Mouse (Mus musculus): ENCODE measurements at regions not wholly inside any gene's neighbourhood (a gene's known extent, or its start where the extent isn't known, plus 50 kb on each side); places are given as distances from the start of the nearest gene placed in this dataset.

GRCm38 (mm10) chr2:17939183-17939856, 57.4 kb downstream of the H2al2a start:
- H3K36me3 ChIP-seq (ENCODE audit: insufficient read depth, low read length): no peaks in the 10 kb centered on the region
- TF ChIP-seq CTCF (IDR thresholded peaks at IDR 0.05; ENCODE audit: low read depth): no peak
- peak; percentile 50 for DNase-seq (ENCODE audit: low spot score)
- no peak overlapping the region for H3K9ac ChIP-seq (ENCODE audit: low read depth, low read length)
- H3K9me3 ChIP-seq (replicated peaks; ENCODE audit: low read length): no peaks in the 10 kb centered on the region
- H3K27ac ChIP-seq: no peak overlapping the region
- no peak overlapping the region for H3K4me3 ChIP-seq (replicated peaks; ENCODE audit: low read depth, low read length)
- H3K27me3 ChIP-seq (ENCODE audit: insufficient read depth, low read length): no peaks in the 10 kb centered on the region
- no peak for ATAC-seq (replicated peaks; ENCODE audit: low FRiP score, low read depth)
- 37% methylated on average over 4 of the region's 4 CpGs for WGBS
- no peak overlapping the region for H3K4me2 ChIP-seq (ENCODE audit: low read length)
- H3K4me1 ChIP-seq (replicated peaks; ENCODE audit: insufficient read depth, low read length): no peaks in the 10 kb centered on the region; the same call in 1 of the 2 replicates

GRCm38 (mm10) chr2:17936527-17937139, 60.1 kb downstream of the H2al2a start:
- Histone ChIP-seq H3K9ac (ENCODE audit: low read depth, low read length) (no peak overlapping the region), H3K36me3 (ENCODE audit: insufficient read depth, low read length) (no peaks in the 10 kb centered on the region), H3K4me1 (replicated peaks; ENCODE audit: insufficient read depth, low read length) (no peaks in the 10 kb centered on the region; the same call in 1 of the 2 replicates), H3K4me3 (replicated peaks; ENCODE audit: low read depth, low read length) (no peak overlapping the region), H3K27me3 (ENCODE audit: insufficient read depth, low read length) (no peaks in the 10 kb centered on the region), H3K27ac (no peak overlapping the region), H3K4me2 (ENCODE audit: low read length) (no peak overlapping the region), H3K9me3 (replicated peaks; ENCODE audit: low read length) (no peaks in the 10 kb centered on the region)
- TF ChIP-seq CTCF (IDR thresholded peaks at IDR 0.05; ENCODE audit: low read depth): no peak
- 75% methylated on average over 4 of the region's 4 CpGs for WGBS
- ATAC-seq (replicated peaks; ENCODE audit: low FRiP score, low read depth): no peak
- DNase-seq (ENCODE audit: low spot score): no peak

DNA sequence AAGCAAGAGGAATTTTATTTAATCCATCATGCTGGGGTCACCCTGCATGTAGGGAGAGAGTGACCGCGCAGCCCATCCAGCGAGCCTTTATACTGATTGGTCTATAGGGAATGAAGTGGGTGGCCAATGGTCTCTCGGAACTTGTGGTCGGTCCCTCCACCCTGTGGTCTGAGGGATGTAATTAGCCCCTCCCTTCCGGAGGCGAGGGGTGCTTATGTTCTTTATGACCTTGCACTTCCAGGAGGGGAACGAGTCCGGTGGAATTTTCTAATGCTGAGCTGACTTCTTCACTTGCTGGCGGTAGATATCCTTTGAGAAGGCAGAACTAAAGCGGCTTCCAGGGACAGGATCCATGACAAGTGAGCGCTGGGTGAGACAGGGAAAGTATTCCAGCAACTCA, 60.8 kb downstream of the H2al2a start:
- no peaks in the 10 kb centered on the region for H3K9me3 ChIP-seq (replicated peaks; ENCODE audit: low read length)
- 84% methylated on average over 12 of the region's 12 CpGs for WGBS
- ATAC-seq (replicated peaks; ENCODE audit: low FRiP score, low read depth): no peak

GRCm38 (mm10) chr2:17935466-17935865, 61.3 kb downstream of the H2al2a start:
- no peaks in the 10 kb centered on the region for H3K36me3 ChIP-seq (ENCODE audit: insufficient read depth, low read length)
- ATAC-seq (replicated peaks; ENCODE audit: low FRiP score, low read depth): no peak
- H3K27ac ChIP-seq: no peak overlapping the region
- H3K9ac ChIP-seq (ENCODE audit: low read depth, low read length): no peak overlapping the region
- no peak for DNase-seq (ENCODE audit: low spot score)
- no peak for TF ChIP-seq CTCF (IDR thresholded peaks at IDR 0.05; ENCODE audit: low read depth)
- H3K27me3 ChIP-seq (ENCODE audit: insufficient read depth, low read length): no peaks in the 10 kb centered on the region
- H3K4me3 ChIP-seq (replicated peaks; ENCODE audit: low read depth, low read length): no peak overlapping the region
- H3K4me1 ChIP-seq (replicated peaks; ENCODE audit: insufficient read depth, low read length): no peaks in the 10 kb centered on the region; the same call in 1 of the 2 replicates
- no peaks in the 10 kb centered on the region for H3K9me3 ChIP-seq (replicated peaks; ENCODE audit: low read length)
- H3K4me2 ChIP-seq (ENCODE audit: low read length): no peak overlapping the region
- WGBS: 96% methylated on average over 6 of the region's 6 CpGs

More for the DNA sequence above, 60.8 kb downstream of the H2al2a start:
- no peak for TF ChIP-seq CTCF (IDR thresholded peaks at IDR 0.05; ENCODE audit: low read depth)
- H3K27me3 ChIP-seq (ENCODE audit: insufficient read depth, low read length): no peaks in the 10 kb centered on the region
- no peaks in the 10 kb centered on the region; the same call in 1 of the 2 replicates for H3K4me1 ChIP-seq (replicated peaks; ENCODE audit: insufficient read depth, low read length)
- no peak overlapping the region for H3K27ac ChIP-seq
- DNase-seq (ENCODE audit: low spot score): no peak
- no peak overlapping the region for H3K9ac ChIP-seq (ENCODE audit: low read depth, low read length)
- H3K4me3 ChIP-seq (replicated peaks; ENCODE audit: low read depth, low read length): no peak overlapping the region
- no peak overlapping the region for H3K4me2 ChIP-seq (ENCODE audit: low read length)
- H3K36me3 ChIP-seq (ENCODE audit: insufficient read depth, low read length): no peaks in the 10 kb centered on the region

- H3K9ac ChIP-seq (ENCODE audit: low read depth, low read length): no peak overlapping the region
- 95% methylated on average over 10 of the region's 10 CpGs for WGBS
- no peak for ATAC-seq (replicated peaks; ENCODE audit: low FRiP score, low read depth)
These were observed 62.1 kb downstream of the H2al2a start for GRCm38 (mm10) chr2:17934610-17935009.

DNA sequence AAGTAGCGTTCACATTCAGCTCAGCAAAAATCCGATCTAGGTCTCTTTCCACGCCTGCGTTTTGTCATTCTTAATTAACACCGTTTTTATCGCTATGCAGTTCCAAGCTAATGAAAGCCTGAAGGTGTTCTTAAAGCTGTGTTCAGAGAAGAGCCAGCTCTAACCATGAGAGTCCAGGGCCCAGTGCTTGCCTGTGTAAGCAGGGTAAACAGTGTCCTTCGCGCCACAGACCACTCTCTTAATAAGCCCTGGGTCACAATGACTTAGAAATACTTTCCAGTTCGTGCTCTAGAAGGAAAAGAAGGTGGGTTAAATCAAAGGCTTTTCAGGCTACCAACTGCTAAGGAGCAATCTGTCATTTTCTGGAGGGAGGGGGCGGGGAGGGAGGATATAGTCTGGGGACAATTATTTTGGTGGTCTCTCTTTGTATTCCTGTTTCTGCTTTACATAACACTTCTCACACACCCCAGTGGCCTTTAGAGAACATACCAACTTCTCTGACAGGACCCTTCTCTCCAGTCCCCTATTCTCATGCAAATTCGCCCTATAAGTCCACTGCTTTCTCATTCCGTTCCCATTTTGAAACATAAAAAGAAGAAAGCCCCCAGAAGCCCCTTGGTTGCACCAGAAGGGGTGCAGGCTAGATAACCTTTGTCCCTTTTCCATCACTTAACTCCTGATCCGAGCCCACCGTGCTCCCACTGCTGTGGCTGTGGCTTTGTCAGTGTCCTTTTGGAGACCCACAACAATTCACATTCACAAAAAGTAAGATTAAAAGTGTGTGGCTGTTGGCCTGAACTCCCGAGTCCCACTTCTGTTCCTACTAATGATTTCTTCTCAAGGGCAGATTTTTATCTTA, 63.6 kb downstream of the H2al2a start:
- 65% methylated on average over 15 of the region's 15 CpGs for WGBS
- Histone ChIP-seq H3K4me2 (ENCODE audit: low read length) (no peak overlapping the region), H3K4me3 (replicated peaks; ENCODE audit: low read depth, low read length) (no peak overlapping the region), H3K4me1 (replicated peaks; ENCODE audit: insufficient read depth, low read length) (no peaks in the 10 kb centered on the region), H3K36me3 (ENCODE audit: insufficient read depth, low read length) (no peaks in the 10 kb centered on the region), H3K27ac (no peak overlapping the region), H3K27me3 (ENCODE audit: insufficient read depth, low read length) (no peaks in the 10 kb centered on the region), H3K9ac (ENCODE audit: low read depth, low read length) (no peak overlapping the region), H3K9me3 (replicated peaks; ENCODE audit: low read length) (no peaks in the 10 kb centered on the region)
- no peak for DNase-seq (ENCODE audit: low spot score)
- TF ChIP-seq CTCF (IDR thresholded peaks at IDR 0.05; ENCODE audit: low read depth): no peak
- ATAC-seq (replicated peaks; ENCODE audit: low FRiP score, low read depth): no peak

More at GRCm38 (mm10) chr2:17934610-17935009, 62.1 kb downstream of the H2al2a start:
- DNase-seq (ENCODE audit: low spot score): no peak
- Histone ChIP-seq H3K9me3 (replicated peaks; ENCODE audit: low read length) (no peaks in the 10 kb centered on the region), H3K36me3 (ENCODE audit: insufficient read depth, low read length) (no peaks in the 10 kb centered on the region), H3K4me1 (replicated peaks; ENCODE audit: insufficient read depth, low read length) (no peaks in the 10 kb centered on the region; the same call in 1 of the 2 replicates), H3K27me3 (ENCODE audit: insufficient read depth, low read length) (no peaks in the 10 kb centered on the region), H3K4me3 (replicated peaks; ENCODE audit: low read depth, low read length) (no peak overlapping the region), H3K4me2 (ENCODE audit: low read length) (no peak overlapping the region), H3K27ac (no peak overlapping the region)
- TF ChIP-seq CTCF (IDR thresholded peaks at IDR 0.05; ENCODE audit: low read depth): no peak

Measured in kidney, postnatal 0 days (tissue).